Mouse (Mus musculus) CD4-positive, CD25-positive, alpha-beta regulatory T cell, adult 4 months (primary cell): ENCODE data around the gene Ttc28. TPM values are rescaled to one million over a fixed set of nuclear protein-coding genes. Genes with fewer than 3 reads are reported as not detected.

Experiments used
- ATAC-seq: one replicate; pipeline ENCODE4 v1.8.0; 2017
- polyA plus RNA-seq, 2 experiments: library from polyadenylated mRNA; unstranded; fragments of 100-300 nt; shearing (Covaris generic); gene quantifications; one replicate each; pipeline ENCODE4 v1.2.1; 2017

Ttc28 gene
- polyA plus RNA-seq, 2 experiments from 2014 or later = 4.1 to 4.4 TPM

DNA sequence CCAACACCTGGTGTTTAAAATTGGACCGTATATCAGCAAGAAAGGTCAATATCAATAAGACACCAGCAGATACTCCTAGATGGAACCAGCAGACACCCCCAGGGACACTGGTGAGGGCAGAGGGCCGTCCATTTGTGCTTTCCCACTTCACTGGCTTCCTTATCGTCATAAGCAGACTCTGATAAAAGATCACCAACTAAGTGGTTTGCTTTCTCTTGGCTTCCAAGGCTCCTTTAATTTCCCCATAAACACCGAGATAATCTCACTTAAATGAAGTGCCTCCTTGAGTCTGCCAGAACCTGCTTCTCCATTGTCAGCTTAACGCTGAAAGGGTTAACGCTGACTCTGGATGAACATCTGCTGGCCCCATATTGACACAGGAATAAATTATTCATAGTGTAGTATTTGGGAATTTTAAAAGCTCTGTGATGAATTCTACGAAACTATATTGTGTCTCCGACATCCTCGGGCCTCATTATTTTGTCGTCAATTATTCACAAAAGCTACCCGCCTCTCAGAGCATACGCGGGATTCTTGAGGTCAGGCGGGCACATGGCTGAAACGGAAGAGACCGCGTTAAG lies 175.3 kb downstream of the Ttc28 start:
- no peak for ATAC-seq

DNA sequence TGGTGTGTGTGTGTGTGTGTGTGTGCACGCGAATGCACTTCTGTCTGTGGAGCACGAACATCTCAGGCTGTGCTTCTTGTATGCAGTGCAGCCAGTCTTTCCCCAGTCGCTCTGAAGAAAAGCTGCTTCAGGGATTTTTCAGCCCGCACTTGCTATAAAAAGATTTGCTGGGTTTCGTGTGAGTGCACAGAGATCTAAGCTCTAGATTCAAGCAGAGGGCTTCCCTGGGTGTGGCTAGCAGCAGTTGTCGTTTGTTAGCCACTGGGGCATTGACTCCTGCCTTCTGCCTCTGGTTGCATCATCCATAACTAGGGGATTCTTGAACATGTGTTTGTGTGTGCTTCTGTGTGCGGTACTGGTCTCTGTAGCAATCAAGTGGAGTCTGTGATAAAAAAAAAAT lies 175.9 kb downstream of the Ttc28 start:
- no peak for ATAC-seq

DNA sequence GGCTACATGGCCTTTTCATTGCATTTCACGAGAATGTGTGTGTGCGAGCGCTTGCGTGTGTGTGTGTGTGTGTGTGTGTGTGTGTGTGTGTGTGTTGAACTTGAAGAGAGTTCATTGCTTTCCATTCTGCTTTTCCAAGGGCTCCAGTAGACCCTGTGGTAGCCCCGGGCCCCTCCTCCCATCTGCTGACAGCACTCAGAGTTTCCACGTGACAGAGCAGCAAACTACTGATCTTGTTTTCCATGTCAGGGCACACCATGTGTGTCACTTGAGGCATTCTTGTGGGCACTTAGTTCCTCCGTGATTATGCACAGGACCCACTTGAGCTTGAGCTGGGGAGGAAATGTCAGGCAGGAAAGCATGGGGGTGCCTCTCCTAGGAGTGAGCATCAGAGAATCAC lies 177.5 kb downstream of the Ttc28 start:
- ATAC-seq = peak; percentile 24

DNA sequence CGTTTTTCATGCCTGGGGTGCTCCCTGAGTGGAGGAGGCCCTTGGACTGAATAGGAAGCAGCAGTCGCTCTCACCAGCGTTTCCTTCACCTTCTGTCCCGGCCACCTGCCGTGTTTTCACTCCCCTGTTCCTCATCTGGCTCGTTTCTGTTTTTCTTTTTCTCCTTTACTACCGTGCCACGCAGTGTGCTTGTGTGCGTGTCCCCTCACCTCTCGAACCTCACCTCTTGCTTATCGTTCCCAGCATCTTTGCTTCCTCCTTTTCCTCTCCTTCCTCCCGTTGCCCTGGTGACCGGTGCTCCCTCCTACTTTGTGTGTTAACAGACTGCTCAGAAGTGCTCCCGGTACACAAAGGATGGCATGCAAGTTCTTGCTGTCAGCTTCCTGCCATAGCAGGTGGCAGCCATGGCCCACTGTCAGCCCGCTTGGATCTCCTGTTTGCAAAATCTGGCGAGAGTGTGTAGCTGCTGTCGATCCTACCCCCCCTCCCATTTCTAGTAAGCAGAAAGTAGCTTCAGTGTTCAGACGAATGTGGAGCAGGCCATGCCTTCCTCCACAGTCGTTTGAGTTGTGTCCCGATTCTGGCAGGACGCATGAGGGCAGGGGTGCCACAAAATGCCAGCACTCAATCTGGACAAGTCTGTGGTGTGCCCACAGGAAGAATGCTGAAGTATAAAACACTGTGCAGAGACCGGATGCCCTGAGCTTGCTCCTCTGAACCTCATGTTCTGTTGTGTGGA lies 179.0 kb downstream of the Ttc28 start:
- peak; percentile 73 for ATAC-seq

DNA sequence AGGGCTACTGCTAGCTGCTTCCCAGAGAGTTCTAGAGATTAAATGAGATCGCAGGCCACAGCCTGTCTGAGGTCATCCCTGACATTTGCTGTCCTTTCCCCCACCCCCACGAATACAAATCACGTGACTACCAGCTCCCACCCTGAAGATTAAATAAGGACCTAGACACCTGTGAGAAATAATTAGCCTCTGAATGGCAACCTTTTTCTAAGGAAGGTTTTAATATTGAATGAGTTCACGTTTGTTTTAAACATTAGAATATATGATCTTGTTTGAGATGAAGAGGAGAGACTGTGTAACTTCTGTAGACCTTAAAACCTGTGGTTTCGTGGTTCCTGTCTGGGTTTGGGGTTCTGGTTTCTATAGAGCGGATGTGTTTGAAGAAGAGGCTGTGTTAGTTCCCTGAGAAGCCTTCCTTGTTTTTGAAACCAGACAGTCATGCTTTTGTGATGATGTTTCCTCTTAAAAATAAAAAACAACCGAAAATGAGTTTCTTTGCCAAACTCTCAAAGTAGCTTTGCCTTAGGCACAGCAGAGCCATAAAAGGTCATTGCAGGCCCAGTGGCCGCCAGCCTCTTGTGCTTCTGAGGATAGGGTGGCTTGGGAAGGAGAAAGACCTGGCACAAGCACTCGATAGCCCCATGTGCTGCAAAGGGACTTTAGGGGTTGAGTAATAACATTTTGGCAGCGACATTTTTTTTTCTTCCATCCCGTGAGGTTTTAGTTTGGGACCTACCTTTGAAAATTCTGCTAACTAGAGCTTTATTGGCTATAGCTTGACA lies 179.7 kb downstream of the Ttc28 start:
- peak; percentile 77 for ATAC-seq

DNA sequence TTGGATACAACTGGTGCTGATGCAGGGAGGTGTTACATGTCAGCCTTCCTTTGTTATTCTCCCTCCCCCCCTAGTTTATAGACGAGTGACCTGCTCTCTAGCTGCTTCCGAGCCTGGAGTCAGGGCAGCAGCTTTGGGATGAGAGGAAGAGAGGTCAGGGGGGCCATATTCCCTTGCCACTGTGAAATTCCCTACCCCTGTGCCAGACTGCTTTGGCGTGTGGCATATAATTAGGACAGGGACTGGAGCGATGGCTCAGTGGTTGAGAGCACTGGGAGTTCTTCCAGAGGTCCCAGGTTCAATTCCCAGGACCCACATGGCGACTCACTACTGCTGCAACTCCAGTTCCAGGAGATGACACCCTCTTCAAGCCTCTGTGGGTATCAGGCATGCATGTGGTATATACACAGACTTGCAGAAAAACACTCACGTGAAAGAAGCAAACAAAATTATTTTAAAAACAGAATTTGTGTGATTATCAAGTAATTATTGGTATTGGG lies 180.7 kb downstream of the Ttc28 start:
- no peak for ATAC-seq

DNA sequence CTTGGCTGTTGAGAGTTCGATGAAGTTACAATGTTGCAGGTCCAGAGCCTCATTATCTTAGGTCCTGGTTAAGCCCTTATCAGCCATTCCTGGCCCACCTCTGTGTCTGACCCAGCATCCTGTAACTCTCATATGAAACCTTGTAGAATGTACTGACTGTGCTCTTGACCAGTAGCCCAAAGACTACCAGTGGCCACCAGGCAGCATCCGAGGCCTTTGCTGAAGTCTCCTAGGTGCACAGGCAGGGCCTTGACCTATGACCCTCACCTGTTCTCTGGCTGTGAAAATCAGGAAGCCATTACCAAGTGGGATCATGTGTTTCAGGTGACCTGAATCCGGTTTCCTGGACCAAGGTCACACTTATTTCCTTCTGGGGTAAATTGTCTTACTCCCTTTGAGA lies 183.6 kb downstream of the Ttc28 start:
- no peak for ATAC-seq

DNA sequence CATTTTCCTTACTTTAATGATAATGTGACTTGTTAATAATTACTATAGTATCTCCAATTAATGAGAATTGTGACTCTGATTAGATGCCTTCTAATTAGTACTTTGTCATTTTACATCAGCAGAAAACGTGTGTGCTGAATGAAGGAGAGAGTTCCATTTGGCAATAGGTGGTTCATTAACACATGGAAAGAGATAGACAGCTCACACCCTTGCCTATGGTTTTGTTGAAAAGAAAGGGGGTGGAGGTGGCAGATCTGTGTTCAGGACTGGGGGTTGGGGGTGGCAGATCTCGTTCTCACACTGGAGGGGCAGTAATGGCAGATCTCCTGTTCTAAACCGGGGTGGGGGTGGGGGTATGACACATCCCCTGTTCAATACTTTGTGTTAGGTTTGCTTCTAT lies 184.4 kb downstream of the Ttc28 start:
- ATAC-seq = no peak

DNA sequence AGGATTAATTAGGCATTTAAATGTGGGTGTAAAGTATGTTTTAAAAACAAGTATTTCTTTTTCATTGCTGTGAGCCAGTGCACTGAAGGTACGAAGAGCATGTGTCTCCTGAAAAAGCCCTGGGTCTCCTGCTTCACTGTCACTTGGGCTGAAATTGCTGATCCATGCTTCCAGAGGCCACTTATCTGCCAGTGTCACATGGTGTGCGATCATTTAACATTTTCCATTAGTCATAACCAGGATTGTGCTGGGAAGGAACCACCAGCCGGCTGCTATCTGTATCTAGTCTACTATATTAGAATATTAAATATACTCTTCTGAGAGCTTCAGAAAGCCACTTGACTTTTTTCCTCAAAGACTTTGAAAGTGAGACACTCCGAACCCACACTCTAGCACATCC lies 186.2 kb downstream of the Ttc28 start:
- no peak for ATAC-seq

DNA sequence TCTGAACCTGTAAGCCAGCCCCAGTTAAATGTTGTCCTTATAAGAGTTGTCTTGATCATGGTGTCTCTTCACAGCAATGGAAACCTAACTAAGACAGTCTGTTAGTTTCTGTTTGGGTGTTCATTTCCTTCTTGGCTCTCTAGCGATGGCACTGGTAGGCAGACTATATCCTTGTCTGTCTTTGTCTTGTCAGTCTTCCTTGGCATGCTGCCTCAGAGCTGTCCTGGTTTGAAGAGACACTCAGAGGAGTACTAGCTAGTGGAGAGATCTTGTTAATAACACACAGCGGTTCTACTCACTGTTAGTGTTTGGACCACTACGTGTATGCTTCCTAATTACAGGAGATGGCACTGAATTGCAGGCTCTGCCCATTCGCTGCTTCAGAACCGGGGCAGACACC lies 189.9 kb downstream of the Ttc28 start:
- ATAC-seq = no peak

DNA sequence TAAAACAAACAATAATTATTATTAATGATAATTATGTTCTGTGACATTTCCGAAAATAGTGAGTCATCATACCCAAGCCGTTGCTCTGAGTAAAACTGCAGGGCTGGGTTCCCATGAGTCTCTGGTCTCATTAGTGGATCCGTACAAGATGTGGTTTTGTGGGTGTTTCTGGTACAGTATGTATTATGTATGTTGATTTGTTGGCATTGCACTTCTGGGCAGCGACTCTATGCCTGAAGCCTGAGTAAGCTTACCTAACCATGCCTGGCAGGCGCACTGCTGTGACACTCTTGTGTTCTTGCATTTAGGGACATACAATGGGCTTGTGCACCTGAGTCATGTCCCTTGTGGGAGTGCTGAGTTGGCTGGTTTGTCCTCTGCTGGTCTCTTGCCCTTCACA lies 190.3 kb downstream of the Ttc28 start:
- ATAC-seq = peak; percentile 23

DNA sequence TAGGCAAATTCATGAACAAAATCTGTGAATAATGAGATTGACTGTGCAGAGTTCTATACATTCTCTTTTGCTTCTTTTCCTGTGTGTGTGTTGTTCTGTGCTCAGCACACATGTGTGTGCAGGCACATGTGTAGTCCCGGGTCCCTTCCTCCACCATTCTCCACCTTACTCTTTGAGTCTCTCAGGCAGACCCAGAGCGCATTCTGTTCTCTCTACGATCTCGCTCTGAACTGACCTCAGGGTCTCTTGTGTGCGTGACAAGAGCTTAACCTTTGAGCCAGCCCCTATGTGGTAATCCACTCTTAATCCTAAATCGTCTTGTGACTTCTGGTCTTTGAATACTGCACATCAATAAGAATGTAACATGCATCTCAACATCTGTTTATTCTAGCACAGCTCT lies 190.8 kb downstream of the Ttc28 start:
- no peak for ATAC-seq

DNA sequence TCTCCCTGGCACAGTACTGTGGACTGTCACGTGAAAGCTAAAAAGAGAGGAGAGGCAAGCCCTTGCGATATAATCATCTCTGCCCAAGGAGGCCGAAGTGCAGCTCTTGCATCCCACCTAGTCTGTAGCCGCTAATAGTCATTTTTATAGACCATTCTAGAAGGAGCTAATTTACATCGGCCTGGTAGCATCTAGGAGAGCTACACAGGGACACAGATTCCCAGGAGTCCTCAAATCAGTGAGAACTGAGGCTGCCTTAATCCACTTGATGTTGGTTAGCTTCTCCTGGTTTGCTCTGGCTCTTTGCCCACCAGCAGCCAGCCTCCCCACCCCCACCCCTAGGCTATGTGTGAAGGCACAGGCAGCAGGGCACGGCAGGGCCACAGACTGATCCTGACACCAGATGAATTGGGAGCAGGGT lies 193.7 kb downstream of the Ttc28 start:
- no peak for ATAC-seq

DNA sequence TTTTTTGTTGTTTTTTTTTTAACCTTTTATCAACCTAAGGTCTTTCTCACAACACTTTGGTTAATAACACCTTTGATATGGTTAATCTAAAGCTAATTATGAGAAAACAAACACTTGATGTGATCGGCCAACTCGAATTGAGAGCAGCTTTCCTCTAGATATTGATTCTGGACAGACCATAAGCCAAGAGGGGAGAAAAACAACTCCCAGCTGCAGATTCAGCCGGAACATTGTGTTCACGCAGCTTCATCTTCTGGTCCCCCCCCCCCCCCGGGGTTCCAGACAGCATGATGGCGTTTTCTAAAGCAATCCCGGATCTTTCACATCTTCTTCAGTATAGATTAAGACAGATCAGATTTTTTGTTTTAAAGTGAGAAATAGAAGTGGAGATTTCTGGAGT lies 194.4 kb downstream of the Ttc28 start:
- ATAC-seq = no peak

DNA sequence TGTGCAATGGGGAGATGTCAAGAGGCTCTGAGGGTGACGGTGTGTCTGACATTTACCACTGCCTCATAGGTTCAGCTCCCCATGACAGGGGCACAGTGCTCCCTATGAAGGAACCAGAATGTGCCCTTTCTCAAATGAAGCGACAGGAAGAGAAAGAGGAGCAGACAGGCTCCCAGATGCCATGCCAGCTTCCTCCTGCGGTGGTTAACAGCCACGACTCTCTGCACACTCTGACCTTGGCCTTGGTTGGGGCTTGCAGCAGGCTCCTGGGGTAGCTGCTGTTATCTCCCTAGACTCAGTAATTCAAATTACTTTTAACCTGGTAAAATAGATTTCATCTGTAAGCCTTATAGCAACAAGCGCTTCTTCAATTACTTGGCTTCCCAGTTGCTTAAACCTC lies 196.2 kb downstream of the Ttc28 start:
- ATAC-seq = no peak

DNA sequence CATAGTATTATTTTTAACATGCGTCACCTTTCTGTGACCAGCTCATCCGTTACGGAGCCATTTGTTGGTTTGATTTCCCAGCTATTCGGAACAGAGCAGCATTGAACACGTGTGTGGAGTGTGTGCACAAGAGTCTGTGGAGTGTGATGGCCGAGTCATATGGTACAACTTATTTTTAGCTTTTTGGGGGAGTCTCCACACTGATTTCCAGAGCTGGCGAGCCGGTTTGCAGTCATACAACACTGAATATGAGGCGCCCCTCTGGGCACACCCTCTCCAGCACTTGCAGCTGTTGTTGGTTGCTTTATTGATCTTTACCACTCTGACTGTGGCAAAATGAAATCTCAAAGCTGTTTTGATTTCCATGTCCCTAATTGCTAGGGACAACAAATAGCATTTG lies 197.7 kb downstream of the Ttc28 start:
- no peak for ATAC-seq

DNA sequence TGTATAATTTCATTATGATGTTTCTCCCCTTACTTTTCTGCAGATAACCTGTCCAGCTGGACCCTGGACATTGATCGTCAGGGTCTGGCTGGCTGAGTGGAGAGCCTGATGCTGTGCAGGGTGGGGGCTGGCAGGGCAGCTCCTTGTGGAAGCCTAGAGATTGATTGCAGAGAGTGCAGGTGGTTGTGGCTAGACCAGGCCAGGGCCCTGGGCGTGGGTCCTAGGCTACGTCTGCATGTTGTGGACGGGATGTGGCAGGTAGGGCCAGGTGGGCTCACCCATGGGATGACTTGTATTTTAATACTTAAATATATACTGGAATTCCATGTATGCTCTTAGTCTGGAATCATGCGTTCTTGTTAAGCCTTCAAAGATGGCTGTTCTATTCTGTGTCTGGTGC lies 201.0 kb downstream of the Ttc28 start:
- ATAC-seq = no peak

DNA sequence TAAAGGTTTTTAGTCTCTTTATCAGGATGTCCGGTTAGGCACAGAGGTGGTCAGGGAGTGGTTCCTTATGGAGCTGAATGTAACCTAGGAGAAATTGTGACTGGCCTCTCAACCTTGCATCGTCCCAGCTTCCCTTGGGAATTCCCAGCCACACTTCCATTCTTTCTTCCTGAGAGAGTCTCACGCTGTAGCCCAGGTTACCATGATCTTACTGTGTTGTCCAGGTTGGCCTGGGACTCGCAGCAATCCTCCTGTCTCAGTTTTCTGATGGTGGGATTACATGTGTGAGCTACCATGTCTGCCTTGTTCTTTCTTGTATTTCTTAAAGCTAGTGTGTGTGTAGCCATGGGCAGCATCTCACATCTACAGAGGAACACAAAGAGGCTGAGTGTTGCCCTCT lies 206.2 kb downstream of the Ttc28 start:
- ATAC-seq = no peak

DNA sequence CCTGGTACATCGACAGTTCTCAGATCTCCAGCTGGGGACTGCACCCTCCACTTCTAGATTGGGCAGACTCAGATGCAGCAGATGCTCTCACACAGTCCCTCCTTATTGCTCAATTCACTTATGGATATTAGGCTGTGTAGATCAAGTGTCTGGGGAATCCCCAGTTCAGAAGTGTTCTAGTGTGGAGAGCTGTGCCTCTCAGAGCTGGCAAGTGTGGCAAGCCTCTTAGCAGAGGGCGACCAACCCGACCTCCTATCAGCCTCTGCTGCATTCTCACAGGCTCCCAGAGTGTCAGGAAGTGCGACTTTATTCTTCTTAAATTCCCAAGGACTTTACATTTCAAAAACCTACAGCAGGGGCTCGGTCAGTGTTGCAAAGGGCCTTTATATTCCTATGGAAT lies 217.1 kb downstream of the Ttc28 start:
- ATAC-seq = peak; percentile 64

DNA sequence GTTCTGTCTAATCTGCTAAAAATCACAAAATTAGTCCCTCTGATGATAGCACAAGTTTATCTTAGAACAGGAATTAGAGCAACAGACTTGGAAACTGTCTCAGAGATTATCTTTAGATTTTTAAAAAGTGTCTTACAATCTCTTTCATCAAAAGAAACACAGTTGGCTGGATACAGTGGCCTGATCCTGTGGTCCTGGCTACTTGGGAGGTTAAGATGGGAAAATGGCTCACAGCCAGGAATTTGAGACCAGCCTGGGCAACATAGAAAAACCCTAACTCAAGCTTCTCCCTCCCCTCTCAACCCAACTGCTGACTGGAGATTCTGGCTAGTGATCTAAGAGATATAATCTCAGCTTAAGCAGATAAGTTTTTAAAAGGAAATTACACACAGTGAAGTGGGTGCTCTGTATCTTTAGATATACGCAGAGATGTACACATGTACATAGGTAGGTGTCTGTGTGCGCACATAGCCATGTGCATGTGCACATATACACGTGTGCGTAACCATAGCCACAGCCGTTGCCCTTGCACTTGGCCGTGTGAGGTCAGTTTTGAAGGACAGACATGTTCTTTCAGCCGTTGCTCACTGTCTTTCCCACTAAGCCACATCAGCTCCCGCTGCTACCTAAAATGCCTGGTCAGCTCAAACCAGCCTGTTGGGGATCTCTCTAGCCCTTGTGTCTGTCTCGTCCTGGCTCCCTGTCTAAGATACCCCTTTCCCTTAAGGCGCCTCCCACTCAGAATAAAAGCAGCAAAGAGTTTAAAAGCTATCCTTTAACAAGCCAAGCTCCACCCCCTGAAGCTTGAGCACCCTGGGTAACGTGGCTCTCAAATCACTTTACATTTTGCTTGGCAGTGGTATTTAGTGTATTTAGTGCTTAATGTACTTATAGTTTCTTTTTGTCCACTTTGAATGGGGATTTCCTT lies 217.9 kb downstream of the Ttc28 start:
- ATAC-seq = no peak

DNA sequence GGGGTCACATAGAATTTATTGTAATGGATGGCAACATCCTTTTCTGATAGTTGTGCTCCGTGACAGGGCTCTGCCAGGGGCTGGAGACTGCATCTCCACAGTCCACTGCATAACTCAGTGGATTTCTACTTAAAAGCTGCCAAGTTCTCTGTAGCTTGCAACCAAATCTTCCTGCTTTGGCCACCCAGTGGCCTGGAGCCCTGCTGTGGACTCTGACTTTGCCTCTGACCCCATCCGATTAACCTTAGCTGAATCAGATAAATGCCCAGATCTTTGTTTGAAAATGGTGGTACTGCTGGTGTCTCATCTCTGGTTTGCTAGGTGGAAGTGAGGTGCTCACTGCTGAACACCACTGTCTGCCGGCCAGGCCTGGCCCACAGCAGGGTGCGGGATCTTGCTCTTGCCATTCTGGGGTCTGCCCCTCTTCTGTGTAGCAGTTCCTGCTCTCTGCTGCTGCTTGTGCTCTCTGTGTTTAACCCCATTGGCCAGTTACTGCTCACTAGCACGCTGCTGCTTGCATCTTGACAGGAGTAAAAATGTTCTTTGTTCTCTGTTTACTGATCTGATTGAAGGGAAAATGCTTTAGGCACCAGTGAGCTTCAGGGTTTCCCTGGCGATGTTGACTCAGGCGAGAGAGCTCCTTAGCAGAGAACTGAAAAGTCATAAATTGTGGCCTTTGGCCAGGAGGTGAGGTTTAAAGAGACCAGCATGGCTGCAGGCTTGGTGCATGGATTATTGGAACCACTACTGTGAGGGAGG lies 219.1 kb downstream of the Ttc28 start:
- ATAC-seq = no peak

DNA sequence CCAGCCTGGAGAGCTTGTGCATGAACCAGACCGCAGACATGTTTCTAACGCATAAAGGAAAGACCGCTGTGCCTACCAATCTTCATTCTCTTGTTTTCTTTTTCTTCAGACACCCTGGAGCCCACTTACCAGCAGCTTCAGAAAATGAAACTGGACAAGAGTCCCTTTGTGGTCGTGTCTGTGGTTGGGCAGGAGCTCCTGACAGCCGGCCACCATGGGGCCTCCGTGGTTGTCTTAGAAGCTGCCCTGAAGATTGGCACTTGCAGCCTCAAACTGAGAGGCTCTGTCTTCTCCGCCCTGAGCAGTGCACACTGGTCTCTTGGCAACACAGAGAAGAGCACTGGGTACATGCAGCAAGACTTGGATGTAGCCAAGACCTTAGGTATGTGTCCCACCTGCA lies 221.0 kb downstream of the Ttc28 start:
- no peak for ATAC-seq
